Mouse (Mus musculus): ENCODE results near the gene Ccdc57. TPM values are rescaled to one million over a fixed set of nuclear protein-coding genes. Genes with fewer than 3 reads are reported as not detected.
"Not testable (repeated sequence)": the region's sequence is repeated elsewhere in the genome, so short reads cannot be mapped to it uniquely, and the experiment has no call there.

Gene Ccdc57
- polyA plus RNA-seq, 1 experiment: 1.7 TPM

DNA sequence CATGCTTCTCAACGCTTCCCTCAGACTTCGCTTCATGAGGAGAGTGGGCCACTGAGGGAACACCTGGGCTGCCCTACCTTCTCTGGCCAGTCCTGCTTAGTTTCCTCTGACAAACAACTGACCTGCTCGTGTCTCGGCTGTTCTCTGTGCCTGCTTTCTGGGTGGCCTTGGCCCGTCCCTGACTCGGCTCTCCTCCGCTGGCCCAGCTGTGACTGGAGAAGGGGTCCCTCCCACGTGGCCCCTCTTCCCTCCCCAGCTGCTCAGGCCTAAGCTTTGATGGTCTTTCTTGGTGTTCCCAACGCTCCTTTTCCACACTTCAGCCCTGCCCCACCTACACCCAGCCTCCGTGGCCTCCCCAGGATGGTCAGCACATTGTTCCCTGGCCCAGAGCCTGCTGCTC lies 69.9 kb downstream of the Ccdc57 start:
- H3K27ac ChIP-seq (ENCODE audit: control insufficient read depth, insufficient read depth, low read length): no peak overlapping the region
- no peaks in the 10 kb centered on the region for H3K27me3 ChIP-seq (ENCODE audit: control insufficient read depth, insufficient read depth, low read length)
- 95% methylated on average over 10 of the region's 10 CpGs for WGBS
- H3K36me3 ChIP-seq (ENCODE audit: control insufficient read depth, insufficient read depth, low read length): no peaks in the 10 kb centered on the region
- no peak for DNase-seq
- H3K4me3 ChIP-seq (ENCODE audit: control insufficient read depth, insufficient read depth, low read length): no peak overlapping the region
- TF ChIP-seq POLR2A (IDR thresholded peaks at IDR 0.05; ENCODE audit: control insufficient read depth, extremely low read depth, insufficient read depth, low read length, poor library complexity) (no peak), CTCF (IDR thresholded peaks at IDR 0.05; ENCODE audit: borderline replicate concordance, control insufficient read depth, extremely low read depth, insufficient read depth, low read length, poor library complexity) (no peak)
- no peaks in the 10 kb centered on the region for H3K4me1 ChIP-seq (replicated peaks; ENCODE audit: control insufficient read depth, insufficient read depth, low read length)

DNA sequence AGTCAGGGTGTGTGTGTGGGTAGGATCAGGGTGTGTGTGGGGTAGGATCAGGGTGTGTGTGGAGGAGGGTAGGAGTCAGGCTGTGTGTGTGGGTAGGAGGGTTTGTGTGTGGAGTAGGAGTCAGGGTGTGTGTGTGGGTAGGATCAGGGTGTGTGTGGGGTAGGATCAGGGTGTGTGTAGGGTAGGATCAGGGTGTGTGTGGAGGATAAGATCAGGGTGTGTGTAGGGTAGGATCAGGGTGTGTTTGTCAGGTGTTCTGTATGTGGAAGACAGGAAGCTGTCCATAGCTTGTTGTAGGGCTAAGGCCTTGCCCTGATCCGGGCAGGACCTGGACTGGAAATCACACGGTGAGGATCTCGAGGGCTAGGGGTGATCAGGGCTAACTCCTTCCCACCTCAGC lies 76.7 kb downstream of the Ccdc57 start:
- 99% methylated on average over 3 of the region's 3 CpGs for WGBS
- peaks cover 25% of the 10 kb centered on the region for H3K4me1 ChIP-seq (replicated peaks; ENCODE audit: control insufficient read depth, insufficient read depth, low read length)

DNA sequence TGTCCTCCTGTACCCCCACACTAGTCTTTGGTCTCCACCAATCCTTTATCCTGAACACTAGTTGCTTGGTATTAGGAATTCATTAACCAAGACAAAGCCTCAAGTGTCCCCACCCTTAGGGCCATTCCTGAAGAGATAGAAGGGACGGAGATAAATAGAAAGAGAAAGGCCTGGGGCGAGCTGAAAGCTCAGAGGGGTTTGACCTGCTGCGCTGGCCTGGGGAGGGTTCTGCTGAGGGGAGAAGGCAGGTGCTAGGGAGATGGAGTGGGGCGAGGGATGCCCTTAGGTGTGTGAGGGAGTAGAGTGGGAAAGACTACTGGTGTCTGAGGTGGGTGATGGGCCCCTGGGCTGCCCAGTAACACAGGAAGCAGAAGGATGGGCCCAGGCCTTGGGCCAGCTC lies 78.9 kb downstream of the Ccdc57 start:
- H3K4me3 ChIP-seq (ENCODE audit: control insufficient read depth, insufficient read depth, low read length): no peak overlapping the region
- H3K27ac ChIP-seq (ENCODE audit: control insufficient read depth, insufficient read depth, low read length): no peak overlapping the region
- 89% methylated on average over 4 of the region's 4 CpGs for WGBS
- H3K27me3 ChIP-seq (ENCODE audit: control insufficient read depth, insufficient read depth, low read length): no peaks in the 10 kb centered on the region
- H3K4me1 ChIP-seq (replicated peaks; ENCODE audit: control insufficient read depth, insufficient read depth, low read length): peaks cover 30% of the 10 kb centered on the region
- DNase-seq: no peak
- TF ChIP-seq CTCF (IDR thresholded peaks at IDR 0.05; ENCODE audit: borderline replicate concordance, control insufficient read depth, extremely low read depth, insufficient read depth, low read length, poor library complexity): no peak
- no peak for TF ChIP-seq POLR2A (IDR thresholded peaks at IDR 0.05; ENCODE audit: control insufficient read depth, extremely low read depth, insufficient read depth, low read length, poor library complexity)
- no peaks in the 10 kb centered on the region for H3K36me3 ChIP-seq (ENCODE audit: control insufficient read depth, insufficient read depth, low read length)

More for the DNA sequence above, 76.7 kb downstream of the Ccdc57 start:
- H3K27me3 ChIP-seq (ENCODE audit: control insufficient read depth, insufficient read depth, low read length); H3K4me3 ChIP-seq (ENCODE audit: control insufficient read depth, insufficient read depth, low read length); H3K36me3 ChIP-seq (ENCODE audit: control insufficient read depth, insufficient read depth, low read length); DNase-seq; H3K27ac ChIP-seq (ENCODE audit: control insufficient read depth, insufficient read depth, low read length): not testable (repeated sequence)

- WGBS: 99% methylated on average over 4 of the region's 4 CpGs
- H3K4me1 ChIP-seq (replicated peaks; ENCODE audit: control insufficient read depth, insufficient read depth, low read length): peaks cover 30% of the 10 kb centered on the region
- no peaks in the 10 kb centered on the region for H3K27me3 ChIP-seq (ENCODE audit: control insufficient read depth, insufficient read depth, low read length)
- H3K36me3 ChIP-seq (ENCODE audit: control insufficient read depth, insufficient read depth, low read length): no peaks in the 10 kb centered on the region
- no peak overlapping the region for H3K4me3 ChIP-seq (ENCODE audit: control insufficient read depth, insufficient read depth, low read length)
- H3K27ac ChIP-seq (ENCODE audit: control insufficient read depth, insufficient read depth, low read length): no peak overlapping the region
- no peak for DNase-seq
- TF ChIP-seq CTCF (IDR thresholded peaks at IDR 0.05; ENCODE audit: borderline replicate concordance, control insufficient read depth, extremely low read depth, insufficient read depth, low read length, poor library complexity) (no peak), POLR2A (IDR thresholded peaks at IDR 0.05; ENCODE audit: control insufficient read depth, extremely low read depth, insufficient read depth, low read length, poor library complexity) (no peak)
Measured at GRCm38 (mm10) chr11:120853158-120853557, 79.5 kb downstream of the Ccdc57 start.

DNA sequence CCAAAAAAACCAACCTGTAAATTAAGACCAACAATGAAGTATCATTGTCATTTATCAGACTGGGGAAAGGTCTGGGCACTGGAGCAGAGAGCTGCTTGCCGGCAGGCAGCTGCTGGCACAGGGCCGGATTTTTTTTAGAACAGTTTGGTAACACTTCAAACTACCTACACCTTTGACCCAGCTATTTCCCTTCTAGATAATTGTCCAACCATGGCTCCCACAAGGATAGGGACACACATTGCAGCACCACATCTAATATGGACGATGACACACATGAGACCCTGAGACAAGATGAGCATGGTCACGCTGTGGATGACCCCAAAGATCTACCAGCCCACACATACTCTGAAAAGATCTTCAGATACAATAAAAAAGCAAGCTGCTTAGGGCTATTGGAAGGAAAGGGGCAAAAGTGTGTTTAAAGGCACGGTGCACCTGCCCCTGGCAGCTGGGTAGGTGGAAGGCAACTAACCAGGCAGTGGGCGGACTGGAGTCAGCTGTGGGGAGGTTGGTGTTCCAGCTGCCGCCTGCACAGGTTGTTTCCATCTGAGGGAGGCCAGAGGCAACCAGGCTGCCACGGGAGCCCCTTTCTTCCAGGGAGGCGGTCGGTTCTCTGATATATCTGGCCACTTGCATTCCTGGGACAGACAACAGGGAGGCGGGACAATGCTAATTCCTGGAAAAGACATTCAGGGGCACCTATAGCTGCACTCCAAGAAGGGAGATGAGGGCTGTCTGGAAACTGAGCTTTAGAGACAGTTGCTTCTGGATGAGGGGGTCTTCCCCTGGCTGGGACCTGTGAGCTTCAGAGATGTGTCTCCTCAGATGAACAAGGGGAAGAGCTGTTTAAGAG lies 80.4 kb downstream of the Ccdc57 start:
- TF ChIP-seq CTCF (IDR thresholded peaks at IDR 0.05; ENCODE audit: borderline replicate concordance, control insufficient read depth, extremely low read depth, insufficient read depth, low read length, poor library complexity): no peak
- TF ChIP-seq POLR2A (IDR thresholded peaks at IDR 0.05; ENCODE audit: control insufficient read depth, extremely low read depth, insufficient read depth, low read length, poor library complexity): no peak
- Histone ChIP-seq H3K4me3 (ENCODE audit: control insufficient read depth, insufficient read depth, low read length) (no peak overlapping the region), H3K27ac (ENCODE audit: control insufficient read depth, insufficient read depth, low read length) (peak overlapping the region; percentile 26; the same call in 1 of the 2 replicates), H3K36me3 (ENCODE audit: control insufficient read depth, insufficient read depth, low read length) (no peaks in the 10 kb centered on the region), H3K4me1 (replicated peaks; ENCODE audit: control insufficient read depth, insufficient read depth, low read length) (peaks cover 30% of the 10 kb centered on the region), H3K27me3 (ENCODE audit: control insufficient read depth, insufficient read depth, low read length) (no peaks in the 10 kb centered on the region)
- 56% methylated on average over 11 of the region's 11 CpGs for WGBS
- peak; percentile 13 for DNase-seq

DNA sequence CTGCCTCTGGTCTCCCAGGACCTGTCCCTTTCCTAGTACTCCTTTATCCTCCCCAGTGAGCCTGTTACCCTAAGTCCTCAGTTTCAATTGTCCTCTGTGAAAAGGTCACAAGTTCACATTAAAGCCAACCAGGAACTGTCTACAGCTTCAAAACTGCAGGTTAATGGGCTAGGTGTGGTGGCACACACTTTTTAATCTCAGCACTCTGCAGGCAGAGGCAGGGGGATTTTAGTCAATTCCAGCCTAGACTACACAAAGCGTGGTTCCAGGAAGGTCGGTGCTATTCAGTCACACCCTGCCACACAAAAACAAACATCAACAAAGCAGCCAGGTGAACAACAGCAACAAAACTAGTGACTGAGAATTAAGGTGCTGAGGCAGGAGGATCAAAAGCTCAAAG lies 81.1 kb downstream of the Ccdc57 start:
- H3K27ac ChIP-seq (ENCODE audit: control insufficient read depth, insufficient read depth, low read length): no peak overlapping the region
- 78% methylated on average over 2 of the region's 2 CpGs for WGBS

DNA sequence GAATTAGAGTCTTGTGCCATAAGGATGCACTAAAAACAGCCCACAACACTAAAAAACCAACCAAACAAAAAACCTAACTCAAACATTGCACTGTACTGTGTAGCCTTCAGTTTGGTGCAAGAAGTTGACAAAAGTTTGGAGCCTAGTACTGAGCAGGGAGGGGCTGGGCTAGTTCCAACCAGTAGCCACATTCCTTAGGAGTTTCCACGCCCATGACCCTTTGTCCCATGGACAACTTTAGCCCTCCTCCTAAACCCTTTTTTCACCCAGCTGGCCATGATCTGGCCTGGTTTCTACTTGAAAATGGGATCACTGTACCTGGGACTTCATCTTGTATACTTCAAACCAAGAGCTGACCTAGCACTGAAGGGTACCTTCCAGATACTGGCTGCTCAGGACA lies 81.5 kb downstream of the Ccdc57 start:
- no peak for TF ChIP-seq POLR2A (IDR thresholded peaks at IDR 0.05; ENCODE audit: control insufficient read depth, extremely low read depth, insufficient read depth, low read length, poor library complexity)
- H3K4me1 ChIP-seq (replicated peaks; ENCODE audit: control insufficient read depth, insufficient read depth, low read length): peaks cover 30% of the 10 kb centered on the region
- H3K4me3 ChIP-seq (ENCODE audit: control insufficient read depth, insufficient read depth, low read length): no peak overlapping the region
- H3K27me3 ChIP-seq (ENCODE audit: control insufficient read depth, insufficient read depth, low read length): no peaks in the 10 kb centered on the region
- WGBS: 100% methylated on average over 1 of the region's 1 CpGs
- H3K36me3 ChIP-seq (ENCODE audit: control insufficient read depth, insufficient read depth, low read length): no peaks in the 10 kb centered on the region
- DNase-seq: no peak
- H3K27ac ChIP-seq (ENCODE audit: control insufficient read depth, insufficient read depth, low read length): no peak overlapping the region

More for the DNA sequence above, 81.1 kb downstream of the Ccdc57 start:
- TF ChIP-seq CTCF (IDR thresholded peaks at IDR 0.05; ENCODE audit: borderline replicate concordance, control insufficient read depth, extremely low read depth, insufficient read depth, low read length, poor library complexity) (no peak), POLR2A (IDR thresholded peaks at IDR 0.05; ENCODE audit: control insufficient read depth, extremely low read depth, insufficient read depth, low read length, poor library complexity) (no peak)
- Histone ChIP-seq H3K27me3 (ENCODE audit: control insufficient read depth, insufficient read depth, low read length) (no peaks in the 10 kb centered on the region), H3K4me3 (ENCODE audit: control insufficient read depth, insufficient read depth, low read length) (no peak overlapping the region), H3K36me3 (ENCODE audit: control insufficient read depth, insufficient read depth, low read length) (no peaks in the 10 kb centered on the region), H3K4me1 (replicated peaks; ENCODE audit: control insufficient read depth, insufficient read depth, low read length) (peaks cover 30% of the 10 kb centered on the region)
- DNase-seq: no peak

All from thymus, adult 2 months (tissue).